In genomic region chr12:116235356-116235755, GRCm38 (mm10) we compare ENCODE assay signal across 12 mouse cellular contexts. TPM values are rescaled to one million over a fixed set of nuclear protein-coding genes. Genes with fewer than 3 reads are reported as not detected.
DNase-seq lines count a peak whose midpoint lies in the region; ATAC-seq and TF ChIP-seq lines count a peak whose summit lies in the region.
"Had no signal": no experiment of that assay in that cellular context is flagged by ENCODE, and none has a peak within 500 bp of the region (broad histone marks: within the 10 kb centered on the region; RNA-seq: fewer than 3 reads in every experiment).

No protein-coding gene starts in this region.

- WGBS in kidney, adult 2 months, result 70% methylated on average over 4 of the region's 4 CpGs

- intact Hi-C loops in left cerebral cortex, postnatal 10 days (cut with DNase I), result no loop called here

- 0 out of 2 replicates have a peak, but pooled peaks cover 1% of the 10 kb centered on the region for H3K36me3 ChIP-seq in kidney, adult 2 months (ENCODE audit: control insufficient read depth, insufficient read depth, low read length)
- H3K36me3 ChIP-seq: liver, embryonic 15.5 days had no signal

- ATAC-seq in megakaryocyte-erythroid progenitor cell, adult 5-6 weeks (replicated peaks; ENCODE audit: low FRiP score, low TSS enrichment, poor library complexity, severe bottlenecking), result peak; percentile 77

- H3K4me1 ChIP-seq in kidney, adult 2 months (ENCODE audit: control insufficient read depth, insufficient read depth, low read length), result peaks cover 3% of the 10 kb centered on the region; the same call in 1 of the 2 replicates
- H3K4me1 ChIP-seq: liver, embryonic 15.5 days had no signal

- DNase-seq in kidney, adult 2 months, result peak; percentile 17
- no peak for DNase-seq in kidney, adult 11 months
- peak; percentile 8 to 16 for DNase-seq in B cell, adult 2 months
- DNase-seq in NIH3T3 (ENCODE audit: low read depth), result peak; percentile 25
- no peak for DNase-seq in adrenal gland, postnatal 36 days
- no peak for DNase-seq in left cerebral cortex, postnatal 10 days (ENCODE audit: extremely low spot score in 1 of 2, low spot score in 2 of 2)
- no peak for DNase-seq in spleen, adult 12 weeks (ENCODE audit: low spot score)
- DNase-seq: heart, postnatal 4 days; layer of hippocampus, adult 9-11 months had no signal

- 0 out of 2 replicates have a peak, but pooled peaks have one; percentile 21 for TF ChIP-seq CTCF in kidney, adult 2 months (conservative IDR thresholded peaks at IDR 0.05; ENCODE audit: insufficient read depth, insufficient read length, low read depth, low read length)

- no peak overlapping the region for H3K27ac ChIP-seq in kidney, adult 2 months (ENCODE audit: insufficient read depth, low read depth, low read length)
- H3K27ac ChIP-seq: liver, embryonic 15.5 days had no signal

- H3K27me3 ChIP-seq in kidney, adult 2 months (replicated peaks; ENCODE audit: control insufficient read depth, insufficient read depth, low read length), result no peaks in the 10 kb centered on the region
- H3K27me3 ChIP-seq: liver, embryonic 15.5 days had no signal

- no peak overlapping the region for H3K4me3 ChIP-seq in kidney, adult 2 months (ENCODE audit: insufficient read depth, low read depth, low read length)
- H3K4me3 ChIP-seq: liver, embryonic 15.5 days had no signal

- no peak for TF ChIP-seq POLR2A in kidney, adult 2 months (IDR thresholded peaks at IDR 0.05; ENCODE audit: low read depth, low read length)

RNA-seq across cellular contexts. Expression of gene Wdr60, which starts 27.5 kb away (rescaled TPM):
- 5.5 and 5.9 TPM in 2 replicates for polyA plus RNA-seq in kidney, adult 2 months (2012; rRNA removed)
- 35.1 and 35.7 TPM in 2 replicates for total RNA-seq in megakaryocyte-erythroid progenitor cell, adult 5-6 weeks (2014; fragmentation: Nextera tagmentation)
- 33.8 and 38.9 TPM in 2 replicates for total RNA-seq in megakaryocyte-erythroid progenitor cell, adult 5-6 weeks (2017)
- 10 to 100 TPM; 10.5 to 12.3 TPM for total RNA-seq in adrenal gland, postnatal 36 days (2021)
- total RNA-seq in left cerebral cortex, postnatal 10 days (2021), result 10 to 100 TPM; 12.9 to 14.3 TPM

RNA-seq across cellular contexts. Expression of gene Gm11027, which starts 39.8 kb away (rescaled TPM):
- polyA plus RNA-seq in kidney, adult 2 months (2012; rRNA removed), result not detected in 2 replicates
- not detected in 2 replicates for total RNA-seq in megakaryocyte-erythroid progenitor cell, adult 5-6 weeks (2014; fragmentation: Nextera tagmentation)
- total RNA-seq in megakaryocyte-erythroid progenitor cell, adult 5-6 weeks (2017), result not detected in 2 replicates
- not detected for total RNA-seq in adrenal gland, postnatal 36 days (2021)
- total RNA-seq in left cerebral cortex, postnatal 10 days (2021), result not detected
- total RNA-seq: gastrocnemius, adult 8-10 months; heart, postnatal 4 days had no signal
- polyA plus RNA-seq: liver, embryonic 15.5 days had no signal

RNA-seq across cellular contexts. Expression of gene Esyt2, which starts 45.6 kb away (rescaled TPM):
- 6.8 and 8.8 TPM in 2 replicates for polyA plus RNA-seq in kidney, adult 2 months (2012; rRNA removed)
- 59.9 and 75.9 TPM in 2 replicates for total RNA-seq in megakaryocyte-erythroid progenitor cell, adult 5-6 weeks (2014; fragmentation: Nextera tagmentation)
- 63.8 and 90.7 TPM in 2 replicates for total RNA-seq in megakaryocyte-erythroid progenitor cell, adult 5-6 weeks (2017)
- 10 to 100 TPM; 58.3 to 64.6 TPM for total RNA-seq in adrenal gland, postnatal 36 days (2021)
- total RNA-seq in left cerebral cortex, postnatal 10 days (2021), result 10 to 100 TPM; 56.8 to 62.1 TPM

Comparison
In these comparisons a context has a peak if more than half of its experiments do, and no peak if none do; other contexts are left out.
1. DNase-seq: peak in kidney, adult 2 months (single experiment), B cell, adult 2 months (2 of 2) and NIH3T3 (single experiment); none in kidney, adult 11 months (single experiment), adrenal gland, postnatal 36 days (0 of 2), left cerebral cortex, postnatal 10 days (0 of 2) and spleen, adult 12 weeks (single experiment).